Mouse (Mus musculus) brown adipose tissue, adult 24 weeks (tissue): ENCODE results near the gene Glis3. TPM values are rescaled to one million over a fixed set of nuclear protein-coding genes. Genes with fewer than 3 reads are reported as not detected.

Experiments
- H3K27ac ChIP-seq: fragments of 200-500 bp; replicated peaks from 2 replicates; pipeline ENCODE4 v1.5.1; 2012; ENCODE audit warnings: low read depth, mild to moderate bottlenecking, low read length
- H3K4me1 ChIP-seq: fragments of 200-500 bp; 2 replicates; pipeline ENCODE4 v1.6.1; 2012; ENCODE audit warnings: low read length, mixed read lengths; ENCODE audit not compliant: control insufficient read depth, insufficient read depth, insufficient read length
- H3K4me3 ChIP-seq: fragments of 200-500 bp; 2 replicates; pipeline ENCODE4 v1.5.1; 2012; ENCODE audit warnings: low read depth, mild to moderate bottlenecking, low read length, moderate library complexity; ENCODE audit not compliant: insufficient read depth
- polyA plus RNA-seq: library from polyadenylated mRNA; stranded (reverse); fragments of >200 nt; gene quantifications from 2 replicates; pipeline ENCODE4 v1.2.4, GENCODE M21; 2012; ENCODE audit not compliant: missing spikeins, insufficient read depth, insufficient read length

The Glis3 gene
- polyA plus RNA-seq, 1 experiment: 4.2 TPM

DNA sequence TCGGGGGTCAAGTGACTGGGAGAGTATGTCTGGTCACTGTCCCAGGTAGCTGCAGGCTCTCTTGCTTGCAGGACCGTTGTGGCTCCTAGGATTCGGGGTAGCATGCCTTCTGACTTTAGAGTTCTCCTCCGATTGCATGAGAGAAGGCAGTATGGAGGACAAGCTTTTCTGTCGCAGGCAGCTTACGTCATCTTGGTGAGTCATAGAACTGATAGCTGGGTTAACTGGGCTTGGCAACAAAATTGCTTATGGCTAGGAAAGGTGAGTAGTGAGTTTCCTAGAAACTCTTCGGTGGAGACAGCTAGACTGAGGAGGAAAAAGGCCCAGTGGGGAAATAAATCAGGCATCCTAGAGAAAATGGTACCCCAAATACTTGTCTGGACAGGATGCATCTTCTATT, 432.5 kb downstream of the Glis3 start:
- H3K4me3 ChIP-seq: no peak overlapping the region
- H3K4me1 ChIP-seq: no peaks in the 10 kb centered on the region
- H3K27ac ChIP-seq: no peak overlapping the region

DNA sequence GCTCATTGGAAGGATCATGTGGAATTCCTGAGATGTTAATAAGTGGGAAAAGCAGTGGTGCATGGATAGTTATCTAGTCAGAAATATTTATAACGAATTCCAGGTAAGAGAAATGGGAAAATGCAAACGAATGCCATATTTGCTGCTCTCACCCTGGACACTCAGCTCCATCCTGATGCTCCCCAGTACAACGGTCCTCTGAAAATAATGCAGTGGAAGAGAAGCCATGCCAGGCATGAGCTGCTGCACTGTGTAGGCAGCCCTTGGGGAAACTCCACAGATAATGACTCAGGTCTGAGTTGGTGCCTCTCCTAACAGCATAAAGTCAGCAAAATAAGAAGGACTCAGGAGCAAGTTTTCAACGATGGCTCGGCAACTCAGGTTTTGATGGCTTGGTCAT, 433.7 kb downstream of the Glis3 start:
- H3K27ac ChIP-seq: no peak overlapping the region
- no peaks in the 10 kb centered on the region for H3K4me1 ChIP-seq
- no peak overlapping the region for H3K4me3 ChIP-seq

DNA sequence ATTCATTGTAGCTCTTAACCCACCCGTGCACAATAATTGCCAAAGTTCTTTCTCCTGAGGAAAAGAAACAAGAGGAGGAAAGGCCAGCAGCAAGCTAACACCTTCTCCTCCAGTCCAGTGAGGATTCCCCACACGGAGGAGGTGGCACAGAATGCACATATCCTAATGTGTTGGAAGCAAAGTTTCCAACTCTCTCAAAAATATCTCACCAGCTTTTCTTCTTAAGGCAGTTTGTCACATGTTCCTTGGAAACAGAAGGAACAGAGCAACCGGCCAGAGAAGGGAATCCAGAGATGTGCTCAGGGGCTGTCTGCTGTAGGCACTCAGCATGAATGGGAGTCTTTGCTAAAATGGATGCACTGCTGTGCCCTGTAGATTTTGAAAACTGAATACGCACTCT, 441.8 kb downstream of the Glis3 start:
- Histone ChIP-seq H3K4me3 (no peak overlapping the region), H3K27ac (no peak overlapping the region), H3K4me1 (no peaks in the 10 kb centered on the region)

DNA sequence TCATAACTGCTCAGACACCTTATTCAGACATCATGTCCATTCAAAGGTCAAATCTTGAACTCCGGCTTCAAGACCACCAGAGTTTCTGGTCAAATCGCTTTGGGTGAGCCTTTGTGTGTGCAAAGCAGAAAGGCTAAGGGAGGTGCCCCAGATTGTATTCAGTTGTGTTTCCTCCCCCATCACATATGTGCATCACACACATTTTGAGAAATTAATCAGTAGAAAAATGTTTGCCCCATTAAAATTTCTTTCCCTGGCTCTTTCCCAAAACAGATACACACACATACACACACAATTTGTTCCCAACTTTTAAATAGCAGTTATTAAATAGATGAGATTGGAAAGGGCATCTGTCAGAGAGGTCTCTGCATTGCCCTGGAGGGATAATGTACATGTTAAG, 442.3 kb downstream of the Glis3 start:
- H3K4me3 ChIP-seq: no peak overlapping the region
- H3K4me1 ChIP-seq: no peaks in the 10 kb centered on the region
- no peak overlapping the region for H3K27ac ChIP-seq

DNA sequence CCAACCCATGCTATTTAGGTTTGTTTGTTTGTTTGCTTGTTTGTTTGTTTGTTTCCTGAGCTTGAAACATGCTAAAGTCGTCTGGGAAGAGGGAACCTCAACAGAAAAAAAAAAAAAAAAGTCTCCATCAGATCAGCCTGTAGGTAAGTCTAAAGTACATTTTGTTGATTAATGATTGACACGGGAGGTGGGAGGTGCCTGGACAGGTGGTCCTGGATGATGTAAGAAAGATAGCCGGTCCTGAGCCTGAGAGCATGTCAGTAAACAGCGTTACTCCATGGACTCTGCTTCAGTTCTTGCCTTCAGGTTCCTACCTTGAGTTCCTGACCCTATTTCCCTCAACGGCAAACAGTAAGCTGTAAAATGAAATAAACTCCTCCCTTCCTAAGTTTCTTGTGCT, 444.3 kb downstream of the Glis3 start:
- no peak overlapping the region for H3K4me3 ChIP-seq
- H3K27ac ChIP-seq: no peak overlapping the region
- no peaks in the 10 kb centered on the region for H3K4me1 ChIP-seq

DNA sequence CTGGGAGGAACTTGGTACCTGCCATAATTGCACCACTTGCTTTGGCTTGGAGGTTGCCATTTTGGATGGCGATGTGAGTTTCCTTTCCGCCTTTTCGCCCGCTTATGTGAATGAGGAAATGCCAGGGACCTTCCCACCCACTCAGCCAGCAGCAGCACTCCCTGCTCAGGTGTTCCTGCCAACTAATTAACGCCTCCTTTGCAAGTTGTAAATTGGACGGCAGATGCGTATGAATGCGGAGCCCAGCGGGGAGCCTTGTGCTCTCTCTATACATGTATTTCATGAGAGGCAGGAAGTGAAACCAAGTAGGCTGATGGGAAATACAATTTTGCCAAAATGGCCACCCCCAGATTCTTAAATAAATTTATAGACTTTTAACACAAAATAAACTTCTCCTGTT, 444.8 kb downstream of the Glis3 start:
- Histone ChIP-seq H3K4me1 (no peaks in the 10 kb centered on the region), H3K4me3 (no peak overlapping the region), H3K27ac (no peak overlapping the region)

DNA sequence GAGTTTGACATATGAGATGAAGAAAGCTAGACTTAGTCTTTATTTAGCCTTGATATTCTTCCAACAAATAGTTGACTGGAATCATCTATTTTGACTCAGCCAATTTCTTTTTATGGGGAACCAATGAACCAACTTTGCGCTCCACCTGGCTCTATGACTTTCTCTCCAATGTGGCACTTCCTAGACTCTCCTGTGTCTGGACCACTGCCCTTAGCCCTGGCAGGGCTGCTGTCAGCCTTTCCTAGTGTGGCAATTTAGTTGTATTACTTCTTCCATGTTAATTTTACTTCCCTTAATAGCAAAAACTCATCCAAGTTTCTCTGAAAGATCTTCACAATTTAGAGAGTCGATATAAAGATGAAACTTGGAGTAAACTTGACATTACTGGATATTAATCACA, 445.2 kb downstream of the Glis3 start:
- H3K27ac ChIP-seq: no peak overlapping the region
- no peaks in the 10 kb centered on the region for H3K4me1 ChIP-seq
- no peak overlapping the region for H3K4me3 ChIP-seq

DNA sequence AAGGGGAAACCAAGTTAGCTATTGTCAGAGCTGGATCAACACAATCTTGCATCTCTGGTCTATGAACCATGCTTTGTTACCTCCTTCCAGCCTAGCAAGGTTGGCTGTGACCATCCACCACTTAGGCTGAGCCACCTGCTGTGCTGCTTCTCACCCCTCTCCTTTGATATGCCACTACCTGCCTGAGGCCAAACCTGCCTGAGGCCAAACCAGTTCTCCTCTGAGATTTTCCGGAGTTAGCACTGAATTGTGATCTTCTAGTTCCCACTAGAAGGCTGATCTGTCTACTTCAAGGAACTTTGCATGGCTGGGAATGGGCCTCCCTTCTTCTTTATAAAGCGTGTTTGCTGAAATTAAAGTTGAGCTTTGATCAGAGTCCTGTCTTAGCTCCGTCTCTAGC, 448.4 kb downstream of the Glis3 start:
- H3K4me3 ChIP-seq: no peak overlapping the region
- no peaks in the 10 kb centered on the region for H3K4me1 ChIP-seq
- no peak overlapping the region for H3K27ac ChIP-seq

DNA sequence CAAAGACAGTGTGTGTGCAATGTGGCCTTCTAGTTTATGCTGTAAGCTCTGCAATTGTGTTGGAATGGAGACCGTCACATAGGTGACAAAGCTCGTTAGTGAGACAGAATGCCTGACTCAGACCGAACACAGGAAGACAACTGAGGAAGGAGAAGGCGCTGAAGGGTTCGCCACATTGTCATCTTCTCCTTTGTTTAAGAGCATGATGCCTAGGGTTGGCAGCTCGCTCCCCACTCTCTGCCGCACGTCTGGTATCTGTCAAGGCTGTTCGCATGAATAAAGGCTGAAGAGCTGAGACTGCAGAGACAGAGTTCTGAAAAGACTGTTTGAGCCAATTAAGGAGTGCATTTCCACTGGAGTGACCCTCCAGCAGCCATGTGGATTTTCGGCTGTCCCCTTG, 452.4 kb downstream of the Glis3 start:
- H3K4me1 ChIP-seq: no peaks in the 10 kb centered on the region
- no peak overlapping the region for H3K27ac ChIP-seq
- no peak overlapping the region for H3K4me3 ChIP-seq

DNA sequence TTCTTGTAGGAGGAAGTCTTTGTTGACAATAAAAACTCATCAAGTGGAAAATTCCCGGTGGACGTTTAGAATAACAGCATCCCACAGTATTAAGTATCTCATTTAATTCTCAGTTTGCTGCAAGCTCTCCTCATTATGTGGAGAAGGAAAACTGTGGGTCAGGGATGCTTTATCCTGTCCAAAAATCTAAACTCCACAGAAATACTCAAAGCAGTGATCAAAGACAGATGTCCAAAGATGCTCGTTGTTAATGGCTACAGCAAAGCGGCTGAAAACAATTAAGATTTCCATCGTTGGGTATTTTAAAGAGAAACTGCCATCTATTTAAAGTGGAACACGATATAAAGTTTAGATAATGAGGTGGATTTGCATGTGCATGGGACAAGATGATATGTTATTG, 454.2 kb downstream of the Glis3 start:
- no peak overlapping the region for H3K27ac ChIP-seq
- H3K4me3 ChIP-seq: no peak overlapping the region
- no peaks in the 10 kb centered on the region for H3K4me1 ChIP-seq

DNA sequence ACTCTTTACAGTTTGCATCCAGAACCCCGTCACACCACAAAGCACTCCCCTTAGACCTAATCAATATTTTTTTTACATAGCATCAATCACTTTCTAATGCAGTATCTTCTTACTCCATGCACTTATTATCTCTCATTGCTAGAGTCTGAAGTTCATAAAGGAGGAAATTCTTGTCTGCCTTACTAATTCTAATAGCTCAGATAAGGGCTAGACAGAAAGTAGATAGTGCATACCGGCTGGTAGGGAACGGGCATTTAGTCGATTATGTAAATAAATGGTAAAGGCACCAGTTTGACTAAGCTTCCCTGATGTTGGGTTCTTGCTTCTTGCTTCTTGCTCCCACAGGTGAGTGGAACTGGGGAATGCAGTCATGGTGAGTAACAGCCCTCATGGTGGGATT, 468.2 kb downstream of the Glis3 start:
- no peak overlapping the region for H3K4me3 ChIP-seq
- no peak overlapping the region for H3K27ac ChIP-seq
- H3K4me1 ChIP-seq: no peaks in the 10 kb centered on the region

Other genes starting within 250 kb of the Glis3 start
- gene Slc1a1, start 155.0 kb upstream of the Glis3 start, polyA plus RNA-seq: 1.6 and 3.2 TPM in 2 replicates